Mouse (Mus musculus): ENCODE data around the gene Apela. TPM values are rescaled to one million over a fixed set of nuclear protein-coding genes. Genes with fewer than 3 reads are reported as not detected.

Gene Apela
- polyA plus RNA-seq, 1 experiment from 2014 or later = 5.7 TPM

DNA sequence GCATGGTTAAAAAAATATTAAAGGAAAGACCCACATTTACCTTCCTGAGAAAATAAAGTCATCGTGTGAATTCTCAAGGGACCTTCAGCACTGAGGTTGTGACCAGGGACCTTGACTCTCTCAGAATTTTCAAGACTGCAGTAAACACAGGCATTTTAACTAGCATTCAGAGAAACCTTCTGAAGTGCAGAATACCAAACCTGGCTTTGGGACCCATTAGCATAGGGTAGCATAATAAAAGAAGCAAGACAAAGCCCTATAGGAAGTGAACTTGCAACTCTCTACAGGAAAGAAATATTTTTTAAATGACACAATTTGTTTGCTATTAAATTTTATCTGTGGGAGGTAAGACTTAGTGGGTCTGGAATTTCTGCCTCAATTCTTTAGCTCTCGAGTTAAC lies 26.9 kb upstream of the Apela start:
- Histone ChIP-seq H3K4me2 (ENCODE audit: low read depth, low read length, severe bottlenecking) (no peak overlapping the region), H3K9ac (ENCODE audit: low read length) (no peak overlapping the region), H3K27me3 (ENCODE audit: control insufficient read depth, insufficient read depth, low read length) (no peaks in the 10 kb centered on the region), H3K27ac (ENCODE audit: low read depth, low read length) (no peak overlapping the region), H3K4me1 (replicated peaks; ENCODE audit: control insufficient read depth, insufficient read depth, low read length) (no peaks in the 10 kb centered on the region), H3K36me3 (ENCODE audit: control insufficient read depth, insufficient read depth, low read length) (no peaks in the 10 kb centered on the region), H3K4me3 (ENCODE audit: low read depth, low read length) (no peak overlapping the region), H3K9me3 (ENCODE audit: control insufficient read depth, low read length) (no peaks in the 10 kb centered on the region)
- ATAC-seq (replicated peaks; ENCODE audit: low FRiP score) (no peak), DNase-seq (ENCODE audit: low spot score) (no peak)
- WGBS = 68% methylated on average over 2 of the region's 2 CpGs

- DNase-seq (ENCODE audit: low spot score) = no peak
- Histone ChIP-seq H3K9ac (ENCODE audit: low read length) (no peak overlapping the region), H3K4me3 (ENCODE audit: low read depth, low read length) (no peak overlapping the region), H3K4me1 (replicated peaks; ENCODE audit: control insufficient read depth, insufficient read depth, low read length) (no peaks in the 10 kb centered on the region), H3K27me3 (ENCODE audit: control insufficient read depth, insufficient read depth, low read length) (no peaks in the 10 kb centered on the region), H3K27ac (ENCODE audit: low read depth, low read length) (no peak overlapping the region), H3K9me3 (ENCODE audit: control insufficient read depth, low read length) (no peaks in the 10 kb centered on the region), H3K4me2 (ENCODE audit: low read depth, low read length, severe bottlenecking) (no peak overlapping the region), H3K36me3 (ENCODE audit: control insufficient read depth, insufficient read depth, low read length) (no peaks in the 10 kb centered on the region)
- 75% methylated on average over 4 of the region's 4 CpGs for WGBS
- no peak for ATAC-seq (replicated peaks; ENCODE audit: low FRiP score)
Observed at GRCm38 (mm10) chr8:65062195-65062594, 25.1 kb upstream of the Apela start.

GRCm38 (mm10) chr8:65056722-65057121 lies 19.6 kb upstream of the Apela start:
- DNase-seq (ENCODE audit: low spot score) = no peak
- WGBS = 94% methylated on average over 4 of the region's 4 CpGs
- no peak overlapping the region for H3K27ac ChIP-seq (ENCODE audit: low read depth, low read length)

GRCm38 (mm10) chr8:65053968-65054367 lies 16.8 kb upstream of the Apela start:
- no peaks in the 10 kb centered on the region for H3K36me3 ChIP-seq (ENCODE audit: control insufficient read depth, insufficient read depth, low read length)
- H3K4me2 ChIP-seq (ENCODE audit: low read depth, low read length, severe bottlenecking) = no peak overlapping the region
- 75% methylated on average over 5 of the region's 5 CpGs for WGBS
- H3K27me3 ChIP-seq (ENCODE audit: control insufficient read depth, insufficient read depth, low read length) = no peaks in the 10 kb centered on the region
- DNase-seq (ENCODE audit: low spot score) (no peak), ATAC-seq (replicated peaks; ENCODE audit: low FRiP score) (no peak)
- H3K4me1 ChIP-seq (replicated peaks; ENCODE audit: control insufficient read depth, insufficient read depth, low read length) = no peaks in the 10 kb centered on the region
- no peak overlapping the region for H3K9ac ChIP-seq (ENCODE audit: low read length)
- H3K4me3 ChIP-seq (ENCODE audit: low read depth, low read length) = no peak overlapping the region
- no peaks in the 10 kb centered on the region for H3K9me3 ChIP-seq (ENCODE audit: control insufficient read depth, low read length)
- H3K27ac ChIP-seq (ENCODE audit: low read depth, low read length) = no peak overlapping the region

More at GRCm38 (mm10) chr8:65056722-65057121, 19.6 kb upstream of the Apela start:
- no peak overlapping the region for H3K9ac ChIP-seq (ENCODE audit: low read length)
- no peaks in the 10 kb centered on the region for H3K36me3 ChIP-seq (ENCODE audit: control insufficient read depth, insufficient read depth, low read length)
- no peak for ATAC-seq (replicated peaks; ENCODE audit: low FRiP score)
- H3K9me3 ChIP-seq (ENCODE audit: control insufficient read depth, low read length) = no peaks in the 10 kb centered on the region
- no peak overlapping the region for H3K4me2 ChIP-seq (ENCODE audit: low read depth, low read length, severe bottlenecking)
- H3K27me3 ChIP-seq (ENCODE audit: control insufficient read depth, insufficient read depth, low read length) = no peaks in the 10 kb centered on the region
- H3K4me1 ChIP-seq (replicated peaks; ENCODE audit: control insufficient read depth, insufficient read depth, low read length) = no peaks in the 10 kb centered on the region
- no peak overlapping the region for H3K4me3 ChIP-seq (ENCODE audit: low read depth, low read length)

- no peaks in the 10 kb centered on the region for H3K27me3 ChIP-seq (ENCODE audit: control insufficient read depth, insufficient read depth, low read length)
- H3K36me3 ChIP-seq (ENCODE audit: control insufficient read depth, insufficient read depth, low read length) = no peaks in the 10 kb centered on the region
- DNase-seq (ENCODE audit: low spot score) (no peak), ATAC-seq (replicated peaks; ENCODE audit: low FRiP score) (no peak)
- H3K9ac ChIP-seq (ENCODE audit: low read length) = no peak overlapping the region
- H3K9me3 ChIP-seq (ENCODE audit: control insufficient read depth, low read length) = no peaks in the 10 kb centered on the region
- no peak overlapping the region for H3K4me2 ChIP-seq (ENCODE audit: low read depth, low read length, severe bottlenecking)
- WGBS = 90% methylated on average over 3 of the region's 3 CpGs
- no peaks in the 10 kb centered on the region for H3K4me1 ChIP-seq (replicated peaks; ENCODE audit: control insufficient read depth, insufficient read depth, low read length)
- H3K27ac ChIP-seq (ENCODE audit: low read depth, low read length) = no peak overlapping the region
- no peak overlapping the region for H3K4me3 ChIP-seq (ENCODE audit: low read depth, low read length)
Observed at GRCm38 (mm10) chr8:65053554-65053953, 16.4 kb upstream of the Apela start.

- no peak overlapping the region for H3K27ac ChIP-seq (ENCODE audit: low read depth, low read length)
- DNase-seq (ENCODE audit: low spot score) (no peak), ATAC-seq (replicated peaks; ENCODE audit: low FRiP score) (no peak)
- no peak overlapping the region for H3K4me3 ChIP-seq (ENCODE audit: low read depth, low read length)
- H3K4me1 ChIP-seq (replicated peaks; ENCODE audit: control insufficient read depth, insufficient read depth, low read length) = no peaks in the 10 kb centered on the region
- WGBS = 85% methylated on average over 4 of the region's 4 CpGs
- no peaks in the 10 kb centered on the region for H3K36me3 ChIP-seq (ENCODE audit: control insufficient read depth, insufficient read depth, low read length)
- H3K9ac ChIP-seq (ENCODE audit: low read length) = no peak overlapping the region
- no peak overlapping the region for H3K4me2 ChIP-seq (ENCODE audit: low read depth, low read length, severe bottlenecking)
- no peaks in the 10 kb centered on the region for H3K9me3 ChIP-seq (ENCODE audit: control insufficient read depth, low read length)
- no peaks in the 10 kb centered on the region for H3K27me3 ChIP-seq (ENCODE audit: control insufficient read depth, insufficient read depth, low read length)
Observed at GRCm38 (mm10) chr8:65047801-65048200, 10.7 kb upstream of the Apela start.

- no peak for ATAC-seq (replicated peaks; ENCODE audit: low FRiP score)
- no peak overlapping the region for H3K27ac ChIP-seq (ENCODE audit: low read depth, low read length)
- 91% methylated on average over 4 of the region's 4 CpGs for WGBS
Observed at GRCm38 (mm10) chr8:65047193-65047592, 10.1 kb upstream of the Apela start.

DNA sequence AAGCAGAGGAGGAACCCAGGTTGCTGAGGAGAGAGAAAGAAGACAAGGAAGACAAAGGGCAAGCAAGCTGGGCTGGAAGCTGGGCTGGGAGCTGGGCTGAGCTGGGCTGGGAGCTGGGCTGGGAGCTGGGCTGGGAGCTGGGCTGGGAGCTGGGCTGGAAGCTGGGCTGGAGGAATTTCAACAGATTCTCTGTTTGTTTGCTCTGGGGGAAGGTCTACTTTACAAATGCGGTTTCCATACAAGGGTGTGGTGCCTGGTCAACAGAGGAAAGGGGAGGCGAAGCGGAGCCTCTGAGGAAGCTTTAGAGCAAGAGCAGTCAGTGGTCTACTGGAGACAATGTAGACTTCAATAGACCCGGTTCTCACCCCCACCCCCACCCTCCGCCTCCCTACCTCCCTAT lies 9.4 kb upstream of the Apela start:
- no peaks in the 10 kb centered on the region for H3K4me1 ChIP-seq (replicated peaks; ENCODE audit: control insufficient read depth, insufficient read depth, low read length)
- no peak overlapping the region for H3K9ac ChIP-seq (ENCODE audit: low read length)
- H3K27ac ChIP-seq (ENCODE audit: low read depth, low read length) = no peak overlapping the region
- WGBS = 43% methylated on average over 5 of the region's 5 CpGs
- no peak overlapping the region for H3K4me2 ChIP-seq (ENCODE audit: low read depth, low read length, severe bottlenecking)
- H3K27me3 ChIP-seq (ENCODE audit: control insufficient read depth, insufficient read depth, low read length) = no peaks in the 10 kb centered on the region
- no peaks in the 10 kb centered on the region for H3K9me3 ChIP-seq (ENCODE audit: control insufficient read depth, low read length)
- no peaks in the 10 kb centered on the region for H3K36me3 ChIP-seq (ENCODE audit: control insufficient read depth, insufficient read depth, low read length)
- no peak overlapping the region for H3K4me3 ChIP-seq (ENCODE audit: low read depth, low read length)
- ATAC-seq (replicated peaks; ENCODE audit: low FRiP score) (no peak), DNase-seq (ENCODE audit: low spot score) (no peak)

More at GRCm38 (mm10) chr8:65047193-65047592, 10.1 kb upstream of the Apela start:
- H3K9ac ChIP-seq (ENCODE audit: low read length) = no peak overlapping the region
- H3K4me3 ChIP-seq (ENCODE audit: low read depth, low read length) = no peak overlapping the region
- no peaks in the 10 kb centered on the region for H3K36me3 ChIP-seq (ENCODE audit: control insufficient read depth, insufficient read depth, low read length)
- H3K4me2 ChIP-seq (ENCODE audit: low read depth, low read length, severe bottlenecking) = no peak overlapping the region
- H3K27me3 ChIP-seq (ENCODE audit: control insufficient read depth, insufficient read depth, low read length) = no peaks in the 10 kb centered on the region
- H3K9me3 ChIP-seq (ENCODE audit: control insufficient read depth, low read length) = no peaks in the 10 kb centered on the region
- DNase-seq (ENCODE audit: low spot score) = no peak
- H3K4me1 ChIP-seq (replicated peaks; ENCODE audit: control insufficient read depth, insufficient read depth, low read length) = no peaks in the 10 kb centered on the region

GRCm38 (mm10) chr8:65034136-65034535 lies 3.0 kb downstream of the Apela start:
- WGBS = 35% methylated on average over 2 of the region's 2 CpGs
- no peak overlapping the region for H3K4me3 ChIP-seq (ENCODE audit: low read depth, low read length)
- H3K4me1 ChIP-seq (replicated peaks; ENCODE audit: control insufficient read depth, insufficient read depth, low read length) = 0 out of 2 replicates have a peak, but pooled peaks cover 2% of the 10 kb centered on the region
- H3K4me2 ChIP-seq (ENCODE audit: low read depth, low read length, severe bottlenecking) = no peak overlapping the region
- no peak overlapping the region; the same call in 1 of the 2 replicates for H3K27ac ChIP-seq (ENCODE audit: low read depth, low read length)
- no peak overlapping the region for H3K9ac ChIP-seq (ENCODE audit: low read length)
- no peak for DNase-seq (ENCODE audit: low spot score)
- H3K36me3 ChIP-seq (ENCODE audit: control insufficient read depth, insufficient read depth, low read length) = no peaks in the 10 kb centered on the region
- ATAC-seq (replicated peaks; ENCODE audit: low FRiP score) = no peak
- H3K27me3 ChIP-seq (ENCODE audit: control insufficient read depth, insufficient read depth, low read length) = no peaks in the 10 kb centered on the region
- no peaks in the 10 kb centered on the region for H3K9me3 ChIP-seq (ENCODE audit: control insufficient read depth, low read length)

Measured in forebrain, embryonic 11.5 days (tissue).